Comparison of ENCODE assay signal across 16 mouse cellular contexts in genomic region chr7:34338445-34339163, GRCm38 (mm10). TPM values are rescaled to one million over a fixed set of nuclear protein-coding genes. Genes with fewer than 3 reads are reported as not detected.
DNase-seq lines count a peak whose midpoint lies in the region; ATAC-seq and TF ChIP-seq lines count a peak whose summit lies in the region.
"Had no signal": no experiment of that assay in that cellular context is flagged by ENCODE, and none has a peak within 500 bp of the region (broad histone marks: within the 10 kb centered on the region; RNA-seq: fewer than 3 reads in every experiment).

No protein-coding gene starts in this region.

- H3K4me3 ChIP-seq in heart, postnatal 0 days (ENCODE audit: low read depth, low read length) = no peak overlapping the region
- no peak overlapping the region for H3K4me3 ChIP-seq in embryonic fibroblast, embryonic 13.5 days (ENCODE audit: insufficient read depth, low read length)
- no peak overlapping the region for H3K4me3 ChIP-seq in left cerebral cortex, adult 2 months
- H3K4me3 ChIP-seq: forebrain, embryonic 10.5 days; lung, embryonic 15.5 days; stomach, embryonic 15.5 days had no signal

- no peak for TF ChIP-seq CTCF in heart, postnatal 0 days (IDR thresholded peaks at IDR 0.05; ENCODE audit: low read depth)
- TF ChIP-seq CTCF in embryonic fibroblast, embryonic 13.5 days (IDR thresholded peaks at IDR 0.05; ENCODE audit: borderline replicate concordance, insufficient read depth, low read length) = no peak
- TF ChIP-seq CTCF in left cerebral cortex, adult 2 months (IDR thresholded peaks at IDR 0.05) = no peak

- no peaks in the 10 kb centered on the region for H3K27me3 ChIP-seq in heart, postnatal 0 days (ENCODE audit: control insufficient read depth, insufficient read depth, low read length)
- H3K27me3 ChIP-seq: lung, embryonic 15.5 days; stomach, embryonic 15.5 days had no signal

- DNase-seq in heart, postnatal 0 days (ENCODE audit: low spot score) = peak; percentile 14
- DNase-seq in heart, adult 18-20 months = no peak
- DNase-seq in 3T3-L1 (ENCODE audit: low read depth, low spot score) = peak; percentile 47
- peak; percentile 59 for DNase-seq in 416B (ENCODE audit: low read depth)
- DNase-seq in left cerebral cortex, adult 2 months (ENCODE audit: extremely low spot score in 1 of 2, low spot score in 2 of 2) = no peak
- DNase-seq: adrenal gland, postnatal 14 days; kidney, postnatal 10 days; liver; right cerebral cortex, postnatal 25 days had no signal

- H3K9ac ChIP-seq in heart, postnatal 0 days (replicated peaks; ENCODE audit: low read depth, low read length) = no peak overlapping the region
- H3K9ac ChIP-seq: lung, embryonic 15.5 days; stomach, embryonic 15.5 days had no signal

- intact Hi-C loops in left cerebral cortex, adult 2 months (cut with DNase I) = no loop called here

- peak; percentile 42; the same call in 1 of the 2 replicates for ATAC-seq in heart, postnatal 0 days (ENCODE audit: insufficient read depth, low read depth)
- ATAC-seq in granulocyte monocyte progenitor cell, adult 5-6 weeks (replicated peaks; ENCODE audit: poor library complexity, severe bottlenecking) = no peak
- ATAC-seq: hindbrain, postnatal 0 days had no signal

- H3K4me1 ChIP-seq in heart, postnatal 0 days (ENCODE audit: control insufficient read depth, insufficient read depth) = peaks cover 6% of the 10 kb centered on the region
- H3K4me1 ChIP-seq in embryonic fibroblast, embryonic 13.5 days (ENCODE audit: control insufficient read depth, insufficient read depth, low read length) = peaks cover 18% of the 10 kb centered on the region
- H3K4me1 ChIP-seq: forebrain, embryonic 10.5 days; lung, embryonic 15.5 days; stomach, embryonic 15.5 days had no signal

- peak overlapping the region; percentile 8; the same call in 1 of the 2 replicates for H3K4me2 ChIP-seq in heart, postnatal 0 days (ENCODE audit: low read depth, low read length)
- H3K4me2 ChIP-seq: lung, embryonic 15.5 days; stomach, embryonic 15.5 days had no signal

- peak overlapping the region; percentile 26; the same call in 1 of the 2 replicates for H3K27ac ChIP-seq in heart, postnatal 0 days (ENCODE audit: low read depth)
- H3K27ac ChIP-seq in embryonic fibroblast, embryonic 13.5 days (ENCODE audit: insufficient read depth, low read length) = peak overlapping the region; percentile 22
- no peak overlapping the region for H3K27ac ChIP-seq in left cerebral cortex, adult 2 months
- H3K27ac ChIP-seq: forebrain, embryonic 10.5 days; hindbrain, postnatal 0 days; lung, embryonic 15.5 days; stomach, embryonic 15.5 days had no signal

- H3K36me3 ChIP-seq in heart, postnatal 0 days (replicated peaks; ENCODE audit: control insufficient read depth, insufficient read depth, low read length) = peaks cover 37% of the 10 kb centered on the region

- WGBS in heart, postnatal 0 days = 34% methylated on average over 9 of the region's 9 CpGs

- no peak for TF ChIP-seq EP300 in heart, postnatal 0 days (IDR thresholded peaks at IDR 0.05; ENCODE audit: low read depth)

- H3K9me3 ChIP-seq in heart, postnatal 0 days (replicated peaks; ENCODE audit: control insufficient read depth, low read length) = no peaks in the 10 kb centered on the region
- H3K9me3 ChIP-seq: G1E; lung, embryonic 15.5 days; stomach, embryonic 15.5 days had no signal

- TF ChIP-seq POLR2A in embryonic fibroblast, embryonic 13.5 days (IDR thresholded peaks at IDR 0.05; ENCODE audit: low read depth, low read length) = no peak

RNA-seq across cellular contexts. Expression of gene 4931406P16Rik, which starts 25.3 kb away (rescaled TPM):
- 62.1 and 67.8 TPM in 2 replicates for total RNA-seq in heart, postnatal 0 days (2014; rRNA removed; ENCODE audit: low replicate concordance)
- 25.4 and 25.9 TPM in 2 replicates for polyA plus RNA-seq in heart, postnatal 0 days (2015; fragmentation: Nextera tagmentation; extraction: Ambion mirVana)
- total RNA-seq in heart, adult 18-20 months (2021) = 10 to 100 TPM; 34.8 to 41.3 TPM
- 49.8 and 62.1 TPM in 2 replicates for polyA plus RNA-seq in embryonic fibroblast, embryonic 13.5 days (2011; ENCODE audit: insufficient read length, low read depth, missing spikeins)
- total RNA-seq in left cerebral cortex, adult 2 months (2021) = 10 to 100 TPM; 40.7 to 42.8 TPM
- 7.2 and 10.5 TPM in 2 replicates for total RNA-seq in granulocyte monocyte progenitor cell, adult 5-6 weeks (2014; fragmentation: Nextera tagmentation)
- total RNA-seq in granulocyte monocyte progenitor cell, adult 5-6 weeks (2017) = 9.2 and 12.5 TPM in 2 replicates

RNA-seq across cellular contexts. Expression of gene Lsm14a, which starts 54.5 kb away (rescaled TPM):
- 41.4 and 57.2 TPM in 2 replicates for total RNA-seq in heart, postnatal 0 days (2014; rRNA removed; ENCODE audit: low replicate concordance)
- 40.7 and 44.7 TPM in 2 replicates for polyA plus RNA-seq in heart, postnatal 0 days (2015; fragmentation: Nextera tagmentation; extraction: Ambion mirVana)
- total RNA-seq in heart, adult 18-20 months (2021) = 10 to 100 TPM; 84.8 to 86.9 TPM
- 131 and 166 TPM in 2 replicates for polyA plus RNA-seq in embryonic fibroblast, embryonic 13.5 days (2011; ENCODE audit: insufficient read length, low read depth, missing spikeins)
- 10 to 100 TPM; 78.4 to 92.0 TPM for total RNA-seq in left cerebral cortex, adult 2 months (2021)
- 77.6 and 92.1 TPM in 2 replicates for total RNA-seq in granulocyte monocyte progenitor cell, adult 5-6 weeks (2014; fragmentation: Nextera tagmentation)
- total RNA-seq in granulocyte monocyte progenitor cell, adult 5-6 weeks (2017) = 53.5 and 64.4 TPM in 2 replicates

Comparison
In these comparisons a context has a peak if more than half of its experiments do, and no peak if none do; other contexts are left out.
1. DNase-seq: peak in heart, postnatal 0 days (single experiment), 3T3-L1 (single experiment) and 416B (single experiment); none in heart, adult 18-20 months (0 of 2) and left cerebral cortex, adult 2 months (0 of 2).